Comparison of ENCODE assay signal across 33 mouse cellular contexts in the genomic region with DNA sequence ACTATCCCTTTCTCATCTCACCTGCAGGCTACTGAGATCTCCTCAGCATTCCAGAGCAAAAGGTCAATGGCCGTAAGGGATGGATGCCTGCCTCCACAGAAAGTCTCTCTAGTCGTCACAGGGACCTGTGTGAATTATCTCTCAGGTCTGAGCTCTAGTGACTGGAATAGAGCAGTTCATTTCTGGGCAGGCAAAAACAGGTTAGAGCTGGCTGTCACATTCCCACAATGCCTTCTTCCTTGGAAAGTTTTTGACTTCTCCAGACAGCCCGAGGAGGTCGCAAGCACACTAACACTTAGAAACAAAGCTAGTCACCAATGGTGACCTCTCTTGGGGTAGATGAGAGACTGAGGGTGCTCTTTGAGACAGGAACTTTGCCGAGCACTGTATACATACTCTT. TPM values are rescaled to one million over a fixed set of nuclear protein-coding genes. Genes with fewer than 3 reads are reported as not detected.
DNase-seq lines count a peak whose midpoint lies in the region; ATAC-seq lines count a peak whose summit lies in the region.
"Had no signal": no experiment of that assay in that cellular context is flagged by ENCODE, and none has a peak within 500 bp of the region (broad histone marks: within the 10 kb centered on the region; RNA-seq: fewer than 3 reads in every experiment).

No protein-coding gene starts in this region.

- DNase-seq in heart, adult 11 months, result peak; percentile 37
- no peak for DNase-seq in heart, postnatal 4 days
- DNase-seq in ES-CJ7 (ENCODE audit: low read depth, low spot score), result peak; percentile 58
- DNase-seq: adrenal gland, adult 8-10 months; adrenal gland, postnatal 25 days; B cell, adult 2 months; cerebellum, adult 11-12 months; cerebellum, adult 8-10 months; cerebellum, postnatal 10 days; cerebellum, postnatal 36 days; gastrocnemius, postnatal 25 days; heart, adult 2 months; heart, postnatal 14 days; kidney, adult 18-20 months had no signal

- no peak overlapping the region for H3K4me3 ChIP-seq in midbrain, embryonic 13.5 days (replicated peaks)
- no peak overlapping the region for H3K4me3 ChIP-seq in midbrain, embryonic 16.5 days (ENCODE audit: low read depth, low read length)
- H3K4me3 ChIP-seq: heart, adult 2 months; heart, embryonic 10.5 days; heart, embryonic 13.5 days had no signal

- WGBS in midbrain, embryonic 13.5 days, result 84% methylated on average over 5 of the region's 5 CpGs
- 81% methylated on average over 5 of the region's 5 CpGs for WGBS in midbrain, embryonic 16.5 days

- H3K27me3 ChIP-seq in midbrain, embryonic 13.5 days, result no peaks in the 10 kb centered on the region
- H3K27me3 ChIP-seq in midbrain, embryonic 16.5 days (ENCODE audit: control insufficient read depth, insufficient read depth, low read depth, low read length), result no peaks in the 10 kb centered on the region
- H3K27me3 ChIP-seq: CH12.LX; hindbrain, embryonic 15.5 days had no signal

- H3K4me2 ChIP-seq in midbrain, embryonic 13.5 days (replicated peaks), result no peak overlapping the region
- no peak overlapping the region for H3K4me2 ChIP-seq in midbrain, embryonic 16.5 days (ENCODE audit: low read length)

- peaks cover 15% of the 10 kb centered on the region for H3K4me1 ChIP-seq in midbrain, embryonic 13.5 days (replicated peaks)
- peaks cover 11% of the 10 kb centered on the region for H3K4me1 ChIP-seq in midbrain, embryonic 16.5 days (ENCODE audit: control insufficient read depth, insufficient read depth, low read length)

- no peak for ATAC-seq in midbrain, embryonic 13.5 days
- no peak for ATAC-seq in midbrain, embryonic 16.5 days
- no peak for ATAC-seq in inflammation-experienced regulatory T-cells, adult 6 months
- ATAC-seq: activated CD4-positive, CD25-positive, alpha-beta regulatory T cell, adult 4 months; intestine, embryonic 16.5 days had no signal

- H3K9ac ChIP-seq in midbrain, embryonic 13.5 days (replicated peaks), result no peak overlapping the region
- H3K9ac ChIP-seq in midbrain, embryonic 16.5 days (ENCODE audit: low read depth, low read length), result no peak overlapping the region
- H3K9ac ChIP-seq: heart, embryonic 13.5 days had no signal

- no peaks in the 10 kb centered on the region for H3K9me3 ChIP-seq in midbrain, embryonic 13.5 days
- H3K9me3 ChIP-seq in midbrain, embryonic 16.5 days (replicated peaks; ENCODE audit: control insufficient read depth, low read length, poor library complexity, severe bottlenecking), result no peaks in the 10 kb centered on the region
- H3K9me3 ChIP-seq: forebrain, embryonic 10.5 days; heart, embryonic 10.5 days; heart, embryonic 13.5 days; hindbrain, embryonic 15.5 days had no signal

- H3K36me3 ChIP-seq in midbrain, embryonic 13.5 days, result no peaks in the 10 kb centered on the region
- H3K36me3 ChIP-seq in midbrain, embryonic 16.5 days (ENCODE audit: control insufficient read depth, insufficient read depth, low read length), result no peaks in the 10 kb centered on the region
- H3K36me3 ChIP-seq: forebrain, embryonic 10.5 days; heart, embryonic 10.5 days; heart, embryonic 13.5 days; hindbrain, embryonic 15.5 days had no signal

- 0 out of 2 replicates have a peak overlapping the region, but pooled peaks have one; percentile 71 for H3K27ac ChIP-seq in midbrain, embryonic 13.5 days
- no peak overlapping the region for H3K27ac ChIP-seq in midbrain, embryonic 16.5 days (ENCODE audit: low read length)
- H3K27ac ChIP-seq: forebrain, embryonic 10.5 days; heart, adult 2 months; heart, embryonic 10.5 days; heart, embryonic 13.5 days had no signal

RNA-seq across cellular contexts. Expression of a gene that starts 7.5 kb away (rescaled TPM):
- 10 to 100 TPM; 29.1 to 30.2 TPM for total RNA-seq in heart, postnatal 4 days (2021)
- 132 and 137 TPM in 2 replicates for polyA plus RNA-seq in midbrain, embryonic 13.5 days (2015; fragmentation: Nextera tagmentation; extraction: Ambion mirVana)
- 105 and 129 TPM in 2 replicates for polyA plus RNA-seq in midbrain, embryonic 16.5 days (2015; fragmentation: Nextera tagmentation; extraction: Ambion mirVana)
- 10 to 100 TPM; 15.3 to 40.6 (median 24.8) TPM for polyA plus RNA-seq in inflammation-experienced regulatory T-cells, adult 6 months (2017; shearing (Covaris generic))

RNA-seq across cellular contexts. Expression of a gene that starts 13.3 kb away (rescaled TPM):
- 1 to 10 TPM; 4.9 to 5.3 TPM for total RNA-seq in heart, postnatal 4 days (2021)
- 7.6 and 8.6 TPM in 2 replicates for polyA plus RNA-seq in midbrain, embryonic 13.5 days (2015; fragmentation: Nextera tagmentation; extraction: Ambion mirVana)
- polyA plus RNA-seq in midbrain, embryonic 16.5 days (2015; fragmentation: Nextera tagmentation; extraction: Ambion mirVana), result 6.0 TPM in 2 replicates
- 1 to 10 TPM; 1.9 to 2.7 (median 2.2) TPM for polyA plus RNA-seq in inflammation-experienced regulatory T-cells, adult 6 months (2017; shearing (Covaris generic))
- total RNA-seq: MEL had no signal

RNA-seq across cellular contexts. Expression of a gene that starts 48.4 kb away (rescaled TPM):
- not detected for total RNA-seq in heart, postnatal 4 days (2021)
- not detected in 2 replicates for polyA plus RNA-seq in midbrain, embryonic 13.5 days (2015; fragmentation: Nextera tagmentation; extraction: Ambion mirVana)
- not detected in 2 replicates for polyA plus RNA-seq in midbrain, embryonic 16.5 days (2015; fragmentation: Nextera tagmentation; extraction: Ambion mirVana)
- polyA plus RNA-seq in inflammation-experienced regulatory T-cells, adult 6 months (2017; shearing (Covaris generic)), result not detected
- total RNA-seq: adrenal gland, adult 8-10 months; adrenal gland, postnatal 25 days; CH12.LX; gastrocnemius, adult 8-10 months; gastrocnemius, postnatal 25 days; heart, adult 2 months; heart, postnatal 14 days; hematopoietic stem cell, adult 5-6 weeks; MEL had no signal
- polyA plus RNA-seq: activated CD4-positive, CD25-positive, alpha-beta regulatory T cell, adult 4 months; brain, embryonic 14.5 days; embryonic facial prominence, embryonic 11.5 days; embryonic facial prominence, embryonic 14.5 days; forebrain, embryonic 10.5 days; forebrain, embryonic 14.5 days; gonadal fat pad, adult 2 months; heart, adult 2 months; heart, embryonic 10.5 days; heart, embryonic 13.5 days; heart, embryonic 16.5 days; hindbrain, embryonic 15.5 days; intestine, embryonic 16.5 days had no signal
